Mouse (Mus musculus) limb, embryonic 11.5 days (tissue): ENCODE results near the gene Unc119. TPM values are rescaled to one million over a fixed set of nuclear protein-coding genes. Genes with fewer than 3 reads are reported as not detected.

ENCODE experiments used
- ATAC-seq: fragments of 200-750 bp; cut with Nextera tagmentation; 2 replicates; pipeline ENCODE4 v1.8.0; 2017; ENCODE audit warnings: low read depth; ENCODE audit not compliant: insufficient number of reproducible peaks, low FRiP score, low TSS enrichment
- DNase-seq: peaks from one replicate; pipeline ENCODE4 v3.0.0-alpha.2; 2015; ENCODE audit warnings: low spot score
- H3K27ac ChIP-seq: fragments of 300-500 bp; sonication (generic); replicated peaks from 2 replicates; pipeline ENCODE4 v1.5.1; 2014; ENCODE audit warnings: low read depth, mild to moderate bottlenecking, low read length
- H3K27me3 ChIP-seq: fragments of 300-500 bp; sonication (generic); 2 replicates; pipeline ENCODE4 v1.6.1; 2014; ENCODE audit warnings: mild to moderate bottlenecking, low read length, mixed read lengths; ENCODE audit not compliant: control insufficient read depth, insufficient read depth
- H3K36me3 ChIP-seq: fragments of 300-500 bp; sonication (generic); 2 replicates; pipeline ENCODE4 v1.6.1; 2014; ENCODE audit warnings: mild to moderate bottlenecking, low read length, moderate library complexity, mixed read lengths; ENCODE audit not compliant: control insufficient read depth, insufficient read depth
- H3K4me1 ChIP-seq: fragments of 300-500 bp; sonication (generic); 2 replicates; pipeline ENCODE4 v1.6.1; 2014; ENCODE audit warnings: low read length, mixed read lengths; ENCODE audit not compliant: control insufficient read depth, insufficient read depth
- H3K4me2 ChIP-seq: fragments of 300-500 bp; sonication (generic); 2 replicates; pipeline ENCODE4 v1.6.1; 2014; ENCODE audit warnings: low read depth, mild to moderate bottlenecking, moderate library complexity; ENCODE audit not compliant: severe bottlenecking
- H3K4me3 ChIP-seq: fragments of 300-500 bp; sonication (generic); 2 replicates; pipeline ENCODE4 v1.5.1; 2014; ENCODE audit warnings: low read depth, low read length
- H3K9ac ChIP-seq: fragments of 300-500 bp; sonication (generic); 2 replicates; pipeline ENCODE4 v1.6.1; 2014; ENCODE audit warnings: mild to moderate bottlenecking, low read length
- H3K9me3 ChIP-seq: fragments of 300-500 bp; sonication (generic); 2 replicates; pipeline ENCODE4 v1.6.1; 2016; ENCODE audit warnings: low read length; ENCODE audit not compliant: control insufficient read depth
- WGBS: fragments of 180-500 bp; shearing (Covaris S2); extraction: QIAGEN DNeasy Blood & Tissue Kit; methylation state at CpG from one replicate; pipeline ENCODE4 v1.1.7; 2014; 5-methylcytosine and 5-hydroxymethylcytosine counted together
- polyA plus RNA-seq: library from polyadenylated mRNA; unstranded; fragments of >200 nt; fragmentation: Nextera tagmentation; extraction: Ambion mirVana; gene quantifications from 2 replicates; pipeline ENCODE4 v1.2.1, GENCODE M21; 2014

The Unc119 gene
- polyA plus RNA-seq, 1 experiment from 2014 or later: 86.9 TPM

DNA sequence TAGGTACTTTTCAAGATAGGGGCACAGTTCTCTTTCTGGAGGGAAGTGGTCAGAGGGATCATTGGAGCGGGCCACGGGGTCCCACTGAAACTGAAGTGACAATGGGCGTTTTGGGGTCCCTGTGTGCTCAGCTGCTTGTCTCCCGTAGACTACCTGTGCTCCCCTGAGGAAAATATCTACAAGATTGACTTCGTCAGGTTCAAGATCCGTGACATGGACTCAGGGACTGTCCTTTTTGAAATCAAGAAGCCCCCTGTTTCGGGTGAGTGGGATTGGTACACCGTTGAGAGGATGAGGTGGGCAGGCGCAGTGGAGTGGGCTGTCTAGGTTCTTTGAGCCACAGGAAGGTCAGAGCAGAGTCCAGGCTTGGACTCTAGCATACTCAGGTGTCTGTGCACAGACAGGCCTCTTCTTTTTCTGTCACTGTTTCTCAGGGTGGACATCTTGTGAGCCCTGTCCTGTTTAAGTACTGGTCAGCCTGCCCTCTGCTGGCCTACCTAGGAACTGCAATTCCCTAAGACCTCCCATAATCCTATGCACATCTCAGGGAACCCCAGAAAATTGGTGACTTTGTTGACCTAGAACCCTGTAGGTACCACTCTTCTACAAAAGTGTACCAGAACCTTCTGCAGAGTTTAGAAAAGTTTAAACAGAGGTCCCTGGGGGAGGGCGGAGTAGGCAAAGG, 3.9 kb downstream of the Unc119 start:
- DNase-seq: peak; percentile 81
- Histone ChIP-seq H3K4me1 (peaks cover 15% of the 10 kb centered on the region), H3K36me3 (peaks cover 5% of the 10 kb centered on the region), H3K9me3 (no peaks in the 10 kb centered on the region), H3K4me3 (no peak overlapping the region), H3K9ac (no peak overlapping the region), H3K27me3 (no peaks in the 10 kb centered on the region), H3K27ac (no peak overlapping the region), H3K4me2 (no peak overlapping the region)
- ATAC-seq: no peak
- 88% methylated on average over 10 of the region's 10 CpGs for WGBS

DNA sequence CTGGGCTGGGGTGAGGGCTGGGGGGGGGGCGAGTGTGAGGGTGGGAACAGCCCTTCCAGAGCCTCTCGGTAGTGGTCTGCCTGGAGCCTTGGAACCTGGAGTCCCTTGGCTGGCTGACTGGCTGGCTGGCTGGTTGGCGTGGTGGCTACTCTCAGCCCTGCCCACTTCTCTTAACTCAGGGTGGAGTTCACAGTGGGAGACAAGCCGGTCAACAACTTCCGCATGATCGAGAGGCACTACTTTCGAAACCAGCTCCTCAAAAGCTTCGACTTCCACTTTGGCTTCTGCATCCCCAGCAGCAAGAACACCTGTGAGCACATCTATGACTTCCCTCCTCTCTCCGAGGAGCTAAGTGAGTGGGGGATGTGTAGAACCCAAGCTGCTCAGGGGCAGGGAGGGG, 4.6 kb downstream of the Unc119 start:
- no peak overlapping the region for H3K27ac ChIP-seq
- peaks cover 15% of the 10 kb centered on the region for H3K4me1 ChIP-seq
- no peak for DNase-seq
- no peaks in the 10 kb centered on the region for H3K9me3 ChIP-seq
- H3K4me2 ChIP-seq: no peak overlapping the region
- H3K9ac ChIP-seq: no peak overlapping the region
- 79% methylated on average over 9 of the region's 9 CpGs for WGBS
- H3K4me3 ChIP-seq: no peak overlapping the region
- no peaks in the 10 kb centered on the region for H3K27me3 ChIP-seq
- no peak for ATAC-seq
- H3K36me3 ChIP-seq: peaks cover 5% of the 10 kb centered on the region; the same call in 1 of the 2 replicates

GRCm38 (mm10) chr11:78348474-78348873, 5.2 kb downstream of the Unc119 start:
- H3K4me3 ChIP-seq: no peak overlapping the region
- no peaks in the 10 kb centered on the region for H3K27me3 ChIP-seq
- 58% methylated on average over 7 of the region's 7 CpGs for WGBS
- DNase-seq: no peak
- H3K9me3 ChIP-seq: no peaks in the 10 kb centered on the region
- no peak for ATAC-seq
- H3K27ac ChIP-seq: no peak overlapping the region
- no peak overlapping the region for H3K4me2 ChIP-seq
- peaks cover 5% of the 10 kb centered on the region; the same call in 1 of the 2 replicates for H3K36me3 ChIP-seq
- H3K9ac ChIP-seq: no peak overlapping the region
- peaks cover 15% of the 10 kb centered on the region for H3K4me1 ChIP-seq

- Histone ChIP-seq H3K4me1 (peaks cover 10% of the 10 kb centered on the region; the same call in 1 of the 2 replicates), H3K27me3 (no peaks in the 10 kb centered on the region), H3K36me3 (peaks cover 5% of the 10 kb centered on the region; the same call in 1 of the 2 replicates), H3K9ac (no peak overlapping the region), H3K9me3 (no peaks in the 10 kb centered on the region), H3K4me2 (no peak overlapping the region), H3K27ac (no peak overlapping the region), H3K4me3 (no peak overlapping the region)
- no peak for ATAC-seq
- WGBS: 80% methylated on average over 4 of the region's 4 CpGs
- no peak for DNase-seq
Observed at GRCm38 (mm10) chr11:78349441-78350358, 6.4 kb downstream of the Unc119 start.

- Histone ChIP-seq H3K27me3 (no peaks in the 10 kb centered on the region), H3K27ac (no peak overlapping the region), H3K4me3 (no peak overlapping the region), H3K4me2 (no peak overlapping the region), H3K36me3 (peaks cover 5% of the 10 kb centered on the region; the same call in 1 of the 2 replicates), H3K9ac (no peak overlapping the region), H3K9me3 (no peaks in the 10 kb centered on the region), H3K4me1 (no peaks in the 10 kb centered on the region)
- no peak for ATAC-seq
- no peak for DNase-seq
- WGBS: 75% methylated on average over 1 of the region's 1 CpGs
Observed at GRCm38 (mm10) chr11:78353081-78353480, 9.8 kb downstream of the Unc119 start.

DNA sequence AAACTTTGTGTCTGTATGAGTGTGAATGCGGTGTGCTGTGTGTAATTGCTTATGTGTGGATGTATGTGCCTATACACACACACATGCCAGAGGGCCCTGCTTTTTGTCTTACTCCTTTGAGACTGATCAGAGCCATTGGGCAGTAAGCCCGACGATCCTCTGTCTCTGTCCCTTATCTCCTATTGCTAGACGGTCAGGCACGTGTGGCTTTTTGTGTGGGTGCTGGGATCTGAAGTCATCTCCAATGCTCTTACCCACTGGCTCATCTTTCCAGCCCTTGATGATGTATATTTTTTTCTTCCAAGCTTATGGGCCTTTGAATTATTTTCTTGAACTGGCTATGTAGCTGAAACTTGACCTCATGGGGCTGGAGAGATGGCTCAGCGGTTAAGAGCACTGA, 11.6 kb downstream of the Unc119 start:
- DNase-seq (no peak), ATAC-seq (no peak)
- Histone ChIP-seq H3K27me3 (no peaks in the 10 kb centered on the region), H3K4me1 (no peaks in the 10 kb centered on the region), H3K27ac (no peak overlapping the region), H3K9me3 (no peaks in the 10 kb centered on the region), H3K4me3 (no peak overlapping the region), H3K4me2 (no peak overlapping the region), H3K9ac (no peak overlapping the region), H3K36me3 (no peaks in the 10 kb centered on the region)
- WGBS: 86% methylated on average over 6 of the region's 6 CpGs

DNA sequence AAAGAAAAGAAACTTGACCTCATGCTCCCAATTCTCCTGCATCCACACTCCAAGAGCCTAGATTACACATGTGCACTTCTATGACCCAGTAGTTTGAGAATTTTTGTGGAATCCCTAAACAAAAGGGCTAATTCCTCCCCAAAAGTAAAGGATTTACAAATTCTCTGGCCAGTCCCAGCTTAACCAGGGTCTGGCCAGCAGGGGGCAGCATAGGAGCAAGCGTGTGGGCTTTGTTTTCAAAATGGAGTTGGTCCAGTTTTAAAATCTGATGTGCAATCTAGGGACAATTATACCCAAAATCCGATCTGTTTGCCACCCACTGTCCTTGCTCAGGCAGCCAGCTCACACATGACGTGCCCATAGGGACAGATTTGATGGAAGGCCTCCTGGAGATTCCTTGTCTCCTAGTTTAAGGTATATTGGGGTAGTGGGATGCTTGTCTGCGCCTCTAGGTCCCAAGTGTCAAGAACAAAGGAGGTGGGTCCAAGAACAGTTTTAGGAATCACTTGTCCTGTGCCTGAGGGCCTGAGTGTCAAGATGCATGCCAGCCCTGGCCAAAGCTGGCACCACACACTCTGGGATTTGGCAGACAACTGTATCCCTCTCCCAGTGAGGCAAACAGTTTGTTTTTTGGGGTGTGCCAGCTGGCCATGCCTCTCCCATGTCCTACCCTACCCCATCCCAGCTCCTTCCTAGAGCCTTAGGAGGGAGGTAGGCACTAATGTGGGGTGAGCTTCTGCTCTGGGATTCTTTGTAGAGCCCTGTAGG, 12.4 kb downstream of the Unc119 start:
- no peak overlapping the region for H3K4me3 ChIP-seq
- no peaks in the 10 kb centered on the region for H3K27me3 ChIP-seq
- no peaks in the 10 kb centered on the region for H3K36me3 ChIP-seq
- no peaks in the 10 kb centered on the region for H3K4me1 ChIP-seq
- H3K27ac ChIP-seq: no peak overlapping the region
- peak; percentile 92 for DNase-seq
- ATAC-seq: no peak
- H3K9me3 ChIP-seq: no peaks in the 10 kb centered on the region
- WGBS: 35% methylated on average over 4 of the region's 4 CpGs
- no peak overlapping the region for H3K9ac ChIP-seq
- no peak overlapping the region for H3K4me2 ChIP-seq

DNA sequence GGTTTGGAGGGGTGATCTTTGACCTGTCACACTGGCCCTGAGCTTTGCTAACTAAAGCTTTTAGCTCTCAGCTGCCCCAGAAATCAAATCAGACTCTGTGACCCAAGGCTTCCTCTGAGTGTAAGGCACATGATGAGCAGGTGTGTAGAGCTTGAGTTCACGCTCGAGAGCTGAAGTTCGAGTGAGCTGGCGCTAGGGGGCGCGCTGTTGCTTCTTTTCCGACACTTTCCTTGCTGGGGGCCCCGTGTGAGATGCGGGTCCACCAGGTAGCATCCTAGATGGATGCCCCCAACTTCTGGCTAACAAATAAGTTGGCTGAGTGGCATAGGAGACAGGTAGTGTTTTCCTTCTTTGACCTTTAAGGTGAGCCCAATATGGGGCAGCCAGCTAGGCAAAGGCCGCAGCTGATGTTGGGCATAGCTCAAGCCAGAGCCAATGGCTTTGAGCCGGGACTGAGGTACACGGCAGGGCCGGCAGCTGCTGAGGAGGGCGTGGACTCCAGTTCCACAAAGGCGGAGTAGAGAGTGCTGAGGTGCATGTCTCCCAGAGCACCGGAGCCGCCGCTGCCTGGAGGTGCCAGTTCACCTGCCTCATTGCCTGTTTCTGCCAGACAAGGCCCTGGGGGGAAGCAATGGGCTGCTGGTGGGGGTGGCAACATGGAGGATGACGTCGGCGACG, 15.2 kb downstream of the Unc119 start:
- Histone ChIP-seq H3K27ac (no peak overlapping the region), H3K9me3 (no peaks in the 10 kb centered on the region), H3K4me1 (peaks cover 4% of the 10 kb centered on the region), H3K4me2 (no peak overlapping the region), H3K27me3 (no peaks in the 10 kb centered on the region), H3K9ac (no peak overlapping the region), H3K36me3 (no peaks in the 10 kb centered on the region), H3K4me3 (no peak overlapping the region)
- DNase-seq (peak; percentile 64), ATAC-seq (no peak)
- 13% methylated on average over 22 of the region's 22 CpGs for WGBS
